Mouse (Mus musculus) forebrain, embryonic 15.5 days (tissue): ENCODE data around the gene Zfp428. TPM values are rescaled to one million over a fixed set of nuclear protein-coding genes. Genes with fewer than 3 reads are reported as not detected.

Experiments
- ATAC-seq: fragments of 200-750 bp; cut with Nextera tagmentation; replicated peaks from 2 replicates; pipeline ENCODE4 v1.8.0; 2017; ENCODE audit warnings: mild to moderate bottlenecking, moderate TSS enrichment, moderate library complexity
- H3K27ac ChIP-seq: fragments of 300-500 bp; sonication (generic); replicated peaks from 2 replicates; pipeline ENCODE4 v1.5.1; 2015; ENCODE audit warnings: mild to moderate bottlenecking, inconsistent platforms
- H3K27me3 ChIP-seq: fragments of 300-500 bp; sonication (generic); 2 replicates; pipeline ENCODE4 v1.6.1; 2015; ENCODE audit warnings: inconsistent platforms
- H3K36me3 ChIP-seq: fragments of 300-500 bp; sonication (generic); 2 replicates; pipeline ENCODE4 v1.6.1; 2015; ENCODE audit warnings: mild to moderate bottlenecking, inconsistent platforms
- H3K4me1 ChIP-seq: fragments of 300-500 bp; sonication (generic); 2 replicates; pipeline ENCODE4 v1.6.1; 2015; ENCODE audit warnings: inconsistent platforms
- H3K4me2 ChIP-seq: fragments of 300-500 bp; sonication (generic); replicated peaks from 2 replicates; pipeline ENCODE4 v1.6.1; 2015; ENCODE audit warnings: mild to moderate bottlenecking, inconsistent platforms
- H3K4me3 ChIP-seq: fragments of 300-500 bp; sonication (generic); 2 replicates; pipeline ENCODE4 v1.5.1; 2015; ENCODE audit warnings: mild to moderate bottlenecking, inconsistent platforms
- H3K9ac ChIP-seq: fragments of 300-500 bp; sonication (generic); replicated peaks from 2 replicates; pipeline ENCODE4 v1.6.1; 2015; ENCODE audit warnings: mild to moderate bottlenecking, inconsistent platforms
- H3K9me3 ChIP-seq: fragments of 300-500 bp; sonication (generic); 2 replicates; pipeline ENCODE4 v1.6.1; 2016; ENCODE audit warnings: inconsistent platforms
- WGBS: fragments of 180-500 bp; shearing (Covaris S2); methylation state at CpG from one replicate; pipeline ENCODE4 v1.1.7; 2015; ENCODE audit warnings: mixed read lengths; 5-methylcytosine and 5-hydroxymethylcytosine counted together
- polyA plus RNA-seq: library from polyadenylated mRNA; unstranded; fragments of >200 nt; fragmentation: Nextera tagmentation; extraction: Ambion mirVana; gene quantifications from 2 replicates; pipeline ENCODE4 v1.2.1, GENCODE M21; 2015

The Zfp428 gene
- polyA plus RNA-seq, 1 experiment from 2014 or later: 296 TPM

DNA sequence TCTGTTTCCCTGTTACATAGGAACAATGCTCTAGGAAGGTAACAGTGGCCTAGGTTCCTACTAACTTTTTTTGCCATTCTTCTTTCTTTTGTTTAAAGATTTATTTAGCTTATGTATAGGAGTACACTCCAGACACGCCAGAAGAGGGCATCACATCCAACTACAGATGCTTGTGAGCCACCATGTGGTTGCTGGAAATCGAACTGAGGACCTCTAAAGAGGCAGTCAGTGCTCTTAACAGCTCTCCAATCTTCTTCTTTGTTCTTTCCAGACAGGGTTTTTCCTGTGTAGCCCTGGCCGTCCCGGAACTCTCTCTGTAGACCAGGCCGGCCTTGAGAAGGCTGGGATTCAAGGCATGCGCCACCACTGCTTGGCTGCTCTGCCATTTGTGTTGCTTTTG, 18.2 kb downstream of the Zfp428 start:
- H3K9ac ChIP-seq: no peak overlapping the region
- 79% methylated on average over 6 of the region's 6 CpGs for WGBS
- no peak overlapping the region for H3K27ac ChIP-seq
- peaks cover 18% of the 10 kb centered on the region for H3K4me1 ChIP-seq
- 0 out of 2 replicates have a peak, but pooled peaks cover 3% of the 10 kb centered on the region for H3K36me3 ChIP-seq
- no peaks in the 10 kb centered on the region for H3K9me3 ChIP-seq
- H3K27me3 ChIP-seq: no peaks in the 10 kb centered on the region
- no peak overlapping the region for H3K4me2 ChIP-seq
- no peak overlapping the region for H3K4me3 ChIP-seq
- no peak for ATAC-seq

DNA sequence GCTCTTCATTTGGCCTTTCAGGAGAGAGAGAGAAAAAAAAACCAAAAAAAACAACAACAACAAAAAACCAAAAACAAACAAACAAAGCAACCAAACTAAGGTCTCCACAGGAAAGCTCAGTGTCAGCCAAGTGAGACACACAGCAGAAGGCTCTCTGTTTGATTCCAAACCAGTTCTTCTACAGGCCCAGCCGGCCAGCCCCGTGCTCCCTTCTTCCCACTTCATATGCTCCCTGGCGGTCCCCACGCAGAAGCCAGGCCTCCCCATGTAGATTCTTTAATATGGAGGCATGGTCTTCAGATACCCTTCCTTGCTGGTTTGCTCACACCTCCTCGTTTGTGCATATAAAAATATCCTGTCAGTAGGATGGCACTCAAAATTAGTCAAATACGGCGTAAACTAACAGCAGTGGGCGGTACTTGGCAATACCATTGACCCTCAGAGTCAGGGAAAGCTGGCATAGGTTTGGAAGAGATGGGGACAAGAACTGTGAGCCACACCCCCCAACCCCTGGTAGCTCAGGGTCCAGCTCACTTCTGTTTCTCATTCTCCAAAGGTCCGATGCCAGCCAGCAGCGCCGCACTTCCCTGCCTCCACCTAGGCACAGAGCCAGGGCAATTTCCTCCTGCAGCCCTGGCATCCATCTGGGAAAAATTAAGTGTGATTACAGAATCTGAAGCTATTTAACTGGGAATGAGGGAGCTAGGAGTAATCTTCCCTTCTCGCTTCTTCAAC, 19.0 kb downstream of the Zfp428 start:
- no peak for ATAC-seq
- Histone ChIP-seq H3K27me3 (no peaks in the 10 kb centered on the region), H3K4me2 (no peak overlapping the region), H3K4me3 (no peak overlapping the region), H3K9ac (no peak overlapping the region), H3K36me3 (no peaks in the 10 kb centered on the region), H3K4me1 (peaks cover 18% of the 10 kb centered on the region), H3K9me3 (no peaks in the 10 kb centered on the region), H3K27ac (peak overlapping the region; percentile 62)
- 82% methylated on average over 12 of the region's 12 CpGs for WGBS

DNA sequence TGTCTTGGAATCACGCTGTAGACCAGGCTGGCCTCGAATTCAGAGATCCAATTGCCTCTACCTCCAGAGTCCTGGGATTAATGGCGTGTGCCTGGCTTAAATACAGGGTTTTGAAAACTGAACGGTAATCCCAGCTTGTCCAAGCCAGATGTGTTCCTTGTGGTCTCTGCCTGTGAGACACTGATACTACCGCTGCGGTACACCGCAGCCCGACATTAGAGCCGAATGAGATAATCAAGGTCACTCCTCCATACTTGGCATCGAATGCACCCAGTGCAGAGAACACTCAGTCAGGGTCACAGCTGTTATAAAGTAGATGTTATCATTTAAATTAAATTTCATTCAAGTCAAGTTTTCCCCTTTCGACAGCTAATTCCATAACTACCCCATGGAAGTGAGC, 22.1 kb downstream of the Zfp428 start:
- peaks cover 39% of the 10 kb centered on the region for H3K4me1 ChIP-seq
- no peak overlapping the region for H3K4me2 ChIP-seq
- H3K27ac ChIP-seq: no peak overlapping the region
- no peaks in the 10 kb centered on the region for H3K9me3 ChIP-seq
- no peak overlapping the region for H3K9ac ChIP-seq
- ATAC-seq: no peak
- H3K4me3 ChIP-seq: no peak overlapping the region
- H3K36me3 ChIP-seq: peaks cover 8% of the 10 kb centered on the region
- 94% methylated on average over 11 of the region's 11 CpGs for WGBS
- no peaks in the 10 kb centered on the region for H3K27me3 ChIP-seq

GRCm38 (mm10) chr7:24529580-24529979, 22.8 kb downstream of the Zfp428 start:
- H3K4me1 ChIP-seq: peaks cover 47% of the 10 kb centered on the region
- 60% methylated on average over 11 of the region's 11 CpGs for WGBS

DNA sequence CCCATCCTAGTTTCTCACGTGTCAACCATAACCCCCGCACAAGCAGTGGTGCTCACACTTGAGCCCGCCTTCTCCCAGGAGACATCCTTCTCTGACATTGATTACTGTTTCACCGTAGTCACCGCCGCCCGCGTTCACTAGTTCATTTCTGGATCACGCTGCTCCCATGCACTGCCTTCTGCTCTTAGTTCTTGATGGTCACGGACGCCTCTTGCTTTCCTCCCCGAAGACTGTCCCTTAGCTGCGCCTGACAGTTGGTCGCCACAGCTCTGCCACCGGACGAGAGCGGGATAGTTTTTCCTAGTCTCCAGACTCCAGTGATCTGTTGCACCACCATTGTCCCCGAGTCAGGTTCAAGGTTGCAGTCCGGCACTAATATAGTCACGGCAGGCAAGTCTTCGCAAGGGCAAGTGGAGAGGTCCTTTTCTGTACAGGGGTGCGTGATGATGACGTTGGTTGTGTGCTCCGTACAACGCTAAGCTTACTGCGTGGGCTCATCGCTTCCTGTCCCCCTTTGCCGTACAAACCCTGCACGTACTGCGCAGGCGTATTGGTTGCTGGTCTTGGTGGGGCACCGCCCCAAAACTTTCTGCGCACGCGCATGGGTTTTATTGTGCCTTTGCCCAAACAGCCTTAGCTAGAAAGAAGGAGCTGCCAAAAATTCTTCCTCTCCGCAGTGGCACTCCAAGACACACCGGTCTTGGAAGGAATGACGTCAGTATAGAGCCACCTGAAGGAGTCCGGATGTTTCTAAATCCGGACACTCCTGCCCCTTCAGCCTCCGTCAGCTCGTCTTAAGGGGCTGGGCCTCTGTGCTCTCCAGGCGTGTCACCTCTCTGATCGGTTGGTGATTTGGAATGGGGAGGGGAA, 23.5 kb downstream of the Zfp428 start, which contains the start of gene Irgq:
Gene Irgq, plus strand, starts transcription at position 628 of the 870 bp plus-strand sequence.
- Histone ChIP-seq H3K36me3 (peaks cover 22% of the 10 kb centered on the region), H3K27ac (peak within 1 kb of the TSS; percentile 93), H3K27me3 (no peaks in the 10 kb centered on the region), H3K9me3 (no peaks in the 10 kb centered on the region), H3K4me1 (peaks cover 53% of the 10 kb centered on the region), H3K9ac (peak within 1 kb of the TSS; percentile 82), H3K4me2 (peak within 1 kb of the TSS; percentile 64), H3K4me3 (peak within 1 kb of the TSS; percentile 57)
- WGBS: under 1% methylated on average over 44 of the region's 44 CpGs
- ATAC-seq: peak; percentile 94

More at GRCm38 (mm10) chr7:24529580-24529979, 22.8 kb downstream of the Zfp428 start:
- H3K36me3 ChIP-seq: peaks cover 15% of the 10 kb centered on the region
- H3K9ac ChIP-seq: peak overlapping the region; percentile 70
- no peaks in the 10 kb centered on the region for H3K27me3 ChIP-seq
- no peaks in the 10 kb centered on the region for H3K9me3 ChIP-seq
- peak overlapping the region; percentile 57 for H3K4me3 ChIP-seq
- H3K4me2 ChIP-seq: peak overlapping the region; percentile 64
- ATAC-seq: no peak
- peak overlapping the region; percentile 93 for H3K27ac ChIP-seq

DNA sequence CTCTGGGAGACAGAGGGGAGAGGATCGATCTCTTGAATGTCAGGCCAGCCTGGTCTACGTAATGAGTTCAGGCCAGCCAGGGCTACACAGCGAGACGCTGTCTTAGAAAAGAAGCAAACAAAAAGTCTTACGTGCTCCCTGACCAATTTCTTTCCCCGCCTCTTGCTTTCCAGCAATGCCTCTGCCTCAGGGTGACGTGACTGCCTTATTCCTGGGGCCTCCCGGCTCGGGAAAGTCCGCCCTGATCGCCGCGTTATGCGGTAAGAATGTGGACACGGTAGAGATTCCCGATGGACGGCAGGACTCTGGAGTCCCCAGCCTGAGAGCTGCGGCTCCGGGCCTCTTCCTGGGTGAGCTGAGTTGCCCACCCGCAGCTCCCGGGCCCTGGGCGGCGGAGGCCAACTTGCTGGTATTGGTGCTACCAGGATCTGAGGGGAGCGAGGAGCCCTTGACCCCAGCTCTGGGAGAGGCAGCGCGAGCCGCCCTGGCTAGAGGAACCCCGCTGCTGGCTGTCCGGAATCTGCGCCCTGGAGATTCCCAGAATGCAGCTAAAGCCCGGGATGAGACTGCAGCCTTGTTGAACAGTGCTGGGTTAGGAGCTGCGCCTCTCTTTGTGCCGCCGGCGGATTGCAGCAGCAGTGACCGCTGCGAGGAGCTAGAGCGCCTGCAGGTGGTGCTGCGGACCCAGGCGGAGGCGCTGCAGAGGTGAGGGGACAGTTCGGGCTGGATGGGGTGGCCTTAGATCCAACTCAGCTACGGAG, 24.6 kb downstream of the Zfp428 start:
- Histone ChIP-seq H3K27ac (peak overlapping the region; percentile 91), H3K4me3 (peak overlapping the region; percentile 57), H3K27me3 (no peaks in the 10 kb centered on the region), H3K36me3 (peaks cover 32% of the 10 kb centered on the region), H3K4me2 (peak overlapping the region; percentile 64), H3K9me3 (no peaks in the 10 kb centered on the region), H3K4me1 (peaks cover 46% of the 10 kb centered on the region), H3K9ac (peak overlapping the region; percentile 82)
- under 1% methylated on average over 43 of the region's 43 CpGs for WGBS
- peak; percentile 57 for ATAC-seq

GRCm38 (mm10) chr7:24533031-24533571, 26.3 kb downstream of the Zfp428 start:
- Histone ChIP-seq H3K9me3 (no peaks in the 10 kb centered on the region), H3K4me3 (no peak overlapping the region), H3K9ac (no peak overlapping the region), H3K27me3 (no peaks in the 10 kb centered on the region), H3K27ac (no peak overlapping the region), H3K4me2 (no peak overlapping the region), H3K4me1 (peaks cover 47% of the 10 kb centered on the region), H3K36me3 (peaks cover 33% of the 10 kb centered on the region)
- ATAC-seq: no peak
- 60% methylated on average over 28 of the region's 28 CpGs for WGBS

- Histone ChIP-seq H3K27ac (no peak overlapping the region), H3K36me3 (peaks cover 33% of the 10 kb centered on the region), H3K4me2 (0 out of 2 replicates have a peak overlapping the region, but pooled peaks have one; percentile 9), H3K4me3 (0 out of 2 replicates have a peak overlapping the region, but pooled peaks have one; percentile 2), H3K9me3 (no peaks in the 10 kb centered on the region), H3K27me3 (no peaks in the 10 kb centered on the region), H3K9ac (no peak overlapping the region), H3K4me1 (peaks cover 49% of the 10 kb centered on the region)
- 24% methylated on average over 39 of the region's 42 CpGs for WGBS
- no peak for ATAC-seq
Observed at GRCm38 (mm10) chr7:24533806-24534205, 27.0 kb downstream of the Zfp428 start.

- WGBS: 33% methylated on average over 19 of the region's 19 CpGs
- Histone ChIP-seq H3K4me3 (0 out of 2 replicates have a peak overlapping the region, but pooled peaks have one; percentile 2), H3K4me2 (0 out of 2 replicates have a peak overlapping the region, but pooled peaks have one; percentile 9), H3K9me3 (no peaks in the 10 kb centered on the region), H3K27me3 (no peaks in the 10 kb centered on the region), H3K4me1 (peaks cover 47% of the 10 kb centered on the region), H3K9ac (no peak overlapping the region), H3K36me3 (peaks cover 33% of the 10 kb centered on the region), H3K27ac (no peak overlapping the region)
- ATAC-seq: no peak
Observed at GRCm38 (mm10) chr7:24534301-24534700, 27.5 kb downstream of the Zfp428 start.

GRCm38 (mm10) chr7:24537081-24537480, 30.3 kb downstream of the Zfp428 start:
- H3K4me2 ChIP-seq: no peak overlapping the region
- no peaks in the 10 kb centered on the region for H3K27me3 ChIP-seq
- H3K9me3 ChIP-seq: no peaks in the 10 kb centered on the region
- H3K4me1 ChIP-seq: peaks cover 35% of the 10 kb centered on the region
- no peak for ATAC-seq
- no peak overlapping the region for H3K27ac ChIP-seq
- H3K4me3 ChIP-seq: no peak overlapping the region
- H3K9ac ChIP-seq: no peak overlapping the region
- WGBS: 83% methylated on average over 4 of the region's 4 CpGs
- peaks cover 33% of the 10 kb centered on the region for H3K36me3 ChIP-seq

DNA sequence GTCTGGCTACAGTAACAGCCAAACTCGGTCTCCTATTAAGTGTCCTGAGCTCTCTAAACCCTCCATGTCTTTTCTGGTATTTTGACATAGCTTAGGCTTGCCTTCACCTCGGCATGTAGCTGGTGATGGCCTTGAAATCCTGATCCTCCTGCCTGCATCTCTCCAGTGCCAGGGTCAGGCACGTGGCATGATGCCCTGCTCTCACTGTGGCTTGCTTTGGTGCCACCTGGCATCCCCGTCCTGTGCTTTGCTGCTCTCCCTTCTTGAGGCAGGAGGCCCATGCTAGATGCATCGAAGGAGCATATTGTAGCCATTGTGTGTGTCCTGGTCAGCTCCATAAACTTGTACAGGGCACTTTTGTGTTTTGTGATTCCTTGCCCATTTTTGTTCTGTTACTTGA, 30.8 kb downstream of the Zfp428 start:
- H3K9me3 ChIP-seq: no peaks in the 10 kb centered on the region
- no peak for ATAC-seq
- H3K27me3 ChIP-seq: no peaks in the 10 kb centered on the region
- no peak overlapping the region for H3K4me2 ChIP-seq
- no peak overlapping the region for H3K4me3 ChIP-seq
- H3K36me3 ChIP-seq: peaks cover 33% of the 10 kb centered on the region
- H3K4me1 ChIP-seq: peaks cover 30% of the 10 kb centered on the region
- 84% methylated on average over 5 of the region's 5 CpGs for WGBS
- H3K9ac ChIP-seq: no peak overlapping the region
- H3K27ac ChIP-seq: no peak overlapping the region
